Mouse (Mus musculus) forebrain, embryonic 10.5 days (tissue): ENCODE data around the gene Ip6k1. TPM values are rescaled to one million over a fixed set of nuclear protein-coding genes. Genes with fewer than 3 reads are reported as not detected.

ENCODE experiments used
- DNase-seq: peaks from one replicate; pipeline ENCODE4 v3.0.0-alpha.2; 2017; ENCODE audit warnings: low spot score; ENCODE audit errors: extremely low spot score
- H3K27ac ChIP-seq: fragments of 300-500 bp; sonication (generic); 2 replicates; pipeline ENCODE4 v1.5.1; 2016; ENCODE audit warnings: mild to moderate bottlenecking
- H3K27me3 ChIP-seq: fragments of 300-500 bp; sonication (generic); 2 replicates; pipeline ENCODE4 v1.6.1; 2016; ENCODE audit warnings: mild to moderate bottlenecking; ENCODE audit not compliant: poor library complexity, severe bottlenecking
- H3K36me3 ChIP-seq: fragments of 300-500 bp; sonication (generic); replicated peaks from 2 replicates; pipeline ENCODE4 v1.6.1; 2016; ENCODE audit warnings: mild to moderate bottlenecking, moderate library complexity
- H3K4me1 ChIP-seq: fragments of 300-500 bp; sonication (generic); 2 replicates; pipeline ENCODE4 v1.6.1; 2016
- H3K4me3 ChIP-seq: fragments of 300-500 bp; sonication (generic); 2 replicates; pipeline ENCODE4 v1.5.1; 2016; ENCODE audit warnings: mild to moderate bottlenecking, moderate library complexity
- H3K9me3 ChIP-seq: fragments of 300-500 bp; sonication (generic); 2 replicates; pipeline ENCODE4 v1.6.1; 2016; ENCODE audit warnings: mild to moderate bottlenecking, moderate library complexity
- WGBS: fragments of 180-500 bp; shearing (Covaris S2); methylation state at CpG from one replicate; pipeline ENCODE4 v1.1.7; 2016; 5-methylcytosine and 5-hydroxymethylcytosine counted together
- polyA plus RNA-seq: library from polyadenylated mRNA; unstranded; fragments of >200 nt; fragmentation: Nextera tagmentation; extraction: Ambion mirVana; gene quantifications from 2 replicates; pipeline ENCODE4 v1.2.1, GENCODE M21; 2016

Gene Ip6k1
- polyA plus RNA-seq, 1 experiment from 2014 or later: 50.8 TPM

DNA sequence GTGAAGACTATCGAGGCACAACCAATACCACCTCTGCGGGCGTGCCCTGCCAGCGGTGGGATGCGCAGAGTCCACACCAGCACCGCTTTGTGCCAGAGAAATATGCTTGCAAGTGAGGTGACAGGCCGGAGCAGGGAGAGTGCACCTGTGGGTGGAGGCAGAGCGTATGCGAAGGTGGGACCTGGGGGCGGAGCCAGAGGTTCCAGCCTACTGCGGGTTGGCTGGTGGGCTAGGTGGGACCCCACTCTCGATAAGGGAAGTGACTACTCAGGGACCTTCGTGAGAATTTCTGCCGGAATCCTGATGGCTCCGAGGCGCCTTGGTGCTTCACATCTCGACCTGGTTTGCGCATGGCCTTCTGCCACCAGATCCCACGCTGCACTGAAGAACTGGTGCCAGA lies 80.2 kb downstream of the Ip6k1 start:
- 8% methylated on average over 19 of the region's 19 CpGs for WGBS
- no peak for DNase-seq
- Histone ChIP-seq H3K27me3 (peaks cover 47% of the 10 kb centered on the region), H3K4me1 (peaks cover 47% of the 10 kb centered on the region), H3K9me3 (no peaks in the 10 kb centered on the region), H3K27ac (peak overlapping the region; percentile 25; the same call in 1 of the 2 replicates), H3K4me3 (peak overlapping the region; percentile 32), H3K36me3 (peaks cover 38% of the 10 kb centered on the region)

DNA sequence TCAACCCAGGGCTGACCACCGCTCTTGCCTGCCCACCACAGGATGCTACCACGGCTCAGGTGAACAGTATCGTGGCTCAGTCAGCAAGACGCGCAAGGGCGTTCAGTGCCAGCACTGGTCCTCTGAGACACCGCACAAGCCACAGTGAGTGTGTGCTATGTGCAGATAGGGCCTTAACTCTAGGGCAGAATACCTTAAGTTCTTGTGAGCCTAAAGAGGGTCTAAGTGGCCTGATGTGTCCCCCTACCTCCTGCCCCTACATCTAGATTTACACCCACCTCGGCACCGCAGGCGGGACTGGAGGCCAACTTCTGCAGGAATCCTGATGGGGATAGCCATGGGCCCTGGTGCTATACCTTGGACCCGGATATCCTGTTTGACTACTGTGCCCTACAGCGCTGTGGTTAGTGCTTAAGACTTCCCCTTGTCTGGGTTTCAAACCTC lies 80.7 kb downstream of the Ip6k1 start, which contains the start of gene Rnf123:
TSS of gene Rnf123 (minus strand) at position 359 of the 444 bp plus-strand sequence.
- no peak for DNase-seq
- WGBS: 32% methylated on average over 12 of the region's 12 CpGs
- H3K27me3 ChIP-seq: peaks cover 47% of the 10 kb centered on the region
- H3K4me1 ChIP-seq: peaks cover 42% of the 10 kb centered on the region
- H3K9me3 ChIP-seq: no peaks in the 10 kb centered on the region
- H3K27ac ChIP-seq: peak within 1 kb of the TSS; percentile 25; the same call in 1 of the 2 replicates
- H3K4me3 ChIP-seq: peak within 1 kb of the TSS; percentile 32
- H3K36me3 ChIP-seq: peaks cover 43% of the 10 kb centered on the region

DNA sequence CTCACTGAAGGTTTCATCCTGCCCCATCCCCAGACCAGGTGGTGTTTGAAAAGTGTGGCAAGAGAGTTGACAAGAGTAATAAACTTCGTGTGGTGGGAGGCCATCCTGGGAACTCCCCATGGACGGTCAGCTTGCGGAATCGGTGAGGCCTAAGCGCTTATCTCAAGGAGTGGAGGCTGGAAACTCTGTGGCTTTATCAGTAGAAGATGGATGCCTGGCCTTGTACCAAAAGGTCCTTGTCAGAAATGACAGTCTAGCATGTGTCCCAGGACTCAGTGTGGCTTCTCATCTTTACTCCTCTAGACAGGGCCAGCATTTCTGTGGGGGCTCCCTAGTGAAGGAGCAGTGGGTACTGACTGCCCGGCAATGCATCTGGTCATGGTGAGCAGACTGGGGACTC lies 81.3 kb downstream of the Ip6k1 start:
- Histone ChIP-seq H3K4me1 (peaks cover 37% of the 10 kb centered on the region), H3K27me3 (peaks cover 47% of the 10 kb centered on the region), H3K4me3 (no peak overlapping the region), H3K36me3 (peaks cover 48% of the 10 kb centered on the region), H3K27ac (no peak overlapping the region), H3K9me3 (no peaks in the 10 kb centered on the region)
- no peak for DNase-seq
- WGBS: 85% methylated on average over 6 of the region's 6 CpGs

DNA sequence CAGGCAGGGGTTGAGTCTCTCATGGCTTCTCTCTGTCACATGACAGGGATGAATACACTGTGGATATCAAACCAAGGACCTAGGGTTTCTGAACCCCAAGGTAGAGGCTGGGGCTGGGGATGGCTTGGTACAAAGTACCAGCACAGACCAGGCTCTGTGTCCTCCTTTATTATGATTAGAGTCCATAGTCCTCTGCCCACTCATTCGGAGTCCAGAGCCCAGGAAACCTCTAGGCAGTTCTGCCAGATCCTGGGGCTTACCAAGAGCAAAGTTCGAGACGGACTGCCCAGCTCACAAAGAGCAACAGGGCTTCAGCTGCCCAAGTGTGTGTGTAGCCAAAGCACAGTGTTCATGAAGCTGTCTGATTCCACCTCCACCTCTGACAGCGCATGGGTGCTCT lies 83.0 kb downstream of the Ip6k1 start:
- peaks cover 65% of the 10 kb centered on the region for H3K36me3 ChIP-seq
- H3K4me3 ChIP-seq: no peak overlapping the region
- 92% methylated on average over 4 of the region's 4 CpGs for WGBS

DNA sequence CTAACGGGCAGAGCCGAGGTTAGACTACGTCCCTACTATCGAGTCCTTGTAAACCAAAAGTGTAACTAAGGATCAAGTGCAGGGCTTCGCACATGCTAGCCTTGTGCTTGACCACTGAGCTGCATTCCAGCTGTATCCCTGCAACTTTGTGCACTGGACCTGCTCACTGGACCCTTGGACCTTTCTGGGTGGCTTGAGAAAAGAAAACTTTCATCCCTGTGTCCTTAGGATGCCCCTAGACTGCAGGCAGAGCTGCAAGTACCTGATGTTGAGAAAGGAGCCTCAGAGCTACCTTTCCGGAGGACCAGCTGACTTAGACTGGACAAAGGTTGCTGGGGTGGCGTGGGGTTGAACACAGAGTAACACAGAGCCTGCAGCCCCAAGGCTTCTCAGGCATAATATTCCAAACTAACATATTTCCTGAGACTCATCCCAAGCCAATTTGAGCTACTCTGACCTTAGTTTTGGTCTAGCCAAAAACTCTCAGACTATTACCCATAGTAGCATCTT lies 88.4 kb downstream of the Ip6k1 start:
- no peak overlapping the region for H3K4me3 ChIP-seq
- WGBS: 95% methylated on average over 7 of the region's 7 CpGs
- no peak for DNase-seq
- H3K27ac ChIP-seq: no peak overlapping the region
- H3K4me1 ChIP-seq: peaks cover 29% of the 10 kb centered on the region
- H3K27me3 ChIP-seq: no peaks in the 10 kb centered on the region
- H3K36me3 ChIP-seq: peaks cover 74% of the 10 kb centered on the region
- no peaks in the 10 kb centered on the region for H3K9me3 ChIP-seq

More for the DNA sequence above, 83.0 kb downstream of the Ip6k1 start:
- Histone ChIP-seq H3K27ac (no peak overlapping the region), H3K9me3 (no peaks in the 10 kb centered on the region), H3K4me1 (peaks cover 24% of the 10 kb centered on the region), H3K27me3 (peaks cover 44% of the 10 kb centered on the region)
- DNase-seq: no peak

DNA sequence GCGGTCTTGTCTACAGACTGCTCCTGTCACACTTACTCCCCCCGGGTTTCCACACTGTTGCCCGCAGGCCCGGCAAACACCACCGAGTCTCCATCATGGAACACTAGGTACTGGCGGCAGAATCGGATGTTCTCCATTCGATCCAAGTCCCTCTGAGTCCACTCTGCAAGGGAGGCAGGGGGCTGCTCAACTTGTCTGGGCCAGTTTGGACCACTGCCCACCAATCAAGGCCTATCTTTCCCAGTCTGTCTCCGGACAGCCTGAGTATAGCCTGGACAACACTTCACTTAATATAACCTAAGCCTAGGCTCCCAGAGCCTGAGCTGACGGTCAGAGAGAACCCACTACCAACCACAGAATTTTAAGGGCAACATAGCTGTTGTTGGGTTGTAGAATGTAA lies 91.3 kb downstream of the Ip6k1 start:
- H3K27ac ChIP-seq: peak overlapping the region; percentile 88
- peaks cover 38% of the 10 kb centered on the region for H3K4me1 ChIP-seq
- H3K9me3 ChIP-seq: no peaks in the 10 kb centered on the region
- peaks cover 44% of the 10 kb centered on the region for H3K36me3 ChIP-seq
- no peaks in the 10 kb centered on the region for H3K27me3 ChIP-seq
- 80% methylated on average over 10 of the region's 10 CpGs for WGBS
- peak overlapping the region; percentile 79 for H3K4me3 ChIP-seq
- DNase-seq: no peak

DNA sequence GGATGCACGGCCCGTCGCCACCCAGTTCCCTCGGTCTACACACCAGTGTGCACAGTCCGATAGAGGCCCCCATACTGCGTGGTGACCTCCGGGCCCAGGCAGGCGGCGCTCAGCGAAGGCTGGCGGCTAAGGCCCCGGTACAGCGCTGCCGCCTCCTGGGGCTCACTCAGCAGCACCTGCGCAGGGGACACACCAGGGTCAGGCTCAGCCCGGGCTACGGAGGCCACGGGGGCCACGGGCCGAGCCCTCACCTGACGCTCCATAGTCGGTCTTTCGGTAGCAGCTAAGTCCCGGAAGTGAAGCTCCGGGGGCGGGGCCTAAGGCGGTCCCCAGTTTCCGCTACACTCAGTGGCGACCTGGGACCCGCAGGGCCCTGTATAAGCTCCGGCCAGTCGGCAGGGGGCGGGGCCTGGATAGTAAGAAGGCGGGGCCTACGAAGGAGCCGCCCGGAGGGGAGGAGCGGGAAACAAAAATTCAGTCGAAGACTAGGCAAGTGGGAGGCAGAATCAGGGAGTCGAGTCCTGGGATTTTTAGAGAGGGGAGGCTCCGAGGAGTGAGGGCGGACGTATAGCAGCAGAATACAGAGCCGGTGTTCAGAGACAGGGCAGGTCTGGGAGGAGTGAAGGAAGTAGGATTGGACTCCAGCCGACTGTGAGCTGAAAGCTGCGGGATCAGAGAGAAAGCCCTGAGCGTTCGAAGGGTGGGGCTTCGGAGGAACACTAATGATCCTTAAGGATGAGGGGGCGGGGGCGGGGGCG lies 92.1 kb downstream of the Ip6k1 start, which contains the start of gene Apeh:
TSS of gene Apeh (minus strand) at position 423 of the 758 bp plus-strand sequence.
- Histone ChIP-seq H3K27ac (peak within 1 kb of the TSS; percentile 88), H3K36me3 (peaks cover 37% of the 10 kb centered on the region), H3K27me3 (no peaks in the 10 kb centered on the region), H3K4me1 (peaks cover 46% of the 10 kb centered on the region), H3K9me3 (no peaks in the 10 kb centered on the region), H3K4me3 (peak within 1 kb of the TSS; percentile 79)
- DNase-seq: peak; percentile 97
- under 1% methylated on average over 52 of the region's 52 CpGs for WGBS

DNA sequence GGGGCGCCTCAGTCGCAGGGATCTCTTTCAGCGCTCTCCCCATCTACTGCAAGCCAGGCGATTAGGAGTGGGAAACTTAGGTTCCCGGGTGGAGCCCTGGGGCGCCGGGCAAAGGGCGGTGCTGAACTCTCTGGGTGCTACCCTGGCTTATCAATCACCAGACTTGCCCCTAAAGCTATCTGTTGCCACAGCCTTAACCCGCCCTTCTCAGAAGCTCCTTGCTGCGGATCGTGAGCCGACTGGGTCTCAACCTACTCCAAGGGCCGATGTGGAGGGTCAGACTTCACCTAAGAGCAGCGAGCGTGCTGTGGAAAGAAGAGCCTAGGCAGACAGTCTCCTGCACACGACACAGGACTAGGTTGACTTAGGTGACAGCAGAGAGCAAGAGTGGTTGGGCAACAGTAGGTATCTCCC lies 92.7 kb downstream of the Ip6k1 start:
- H3K36me3 ChIP-seq: peaks cover 30% of the 10 kb centered on the region
- H3K27ac ChIP-seq: peak overlapping the region; percentile 88
- H3K4me1 ChIP-seq: peaks cover 47% of the 10 kb centered on the region
- peak; percentile 65 for DNase-seq
- no peaks in the 10 kb centered on the region for H3K27me3 ChIP-seq
- peak overlapping the region; percentile 79 for H3K4me3 ChIP-seq
- WGBS: under 1% methylated on average over 16 of the region's 16 CpGs
- no peaks in the 10 kb centered on the region for H3K9me3 ChIP-seq

DNA sequence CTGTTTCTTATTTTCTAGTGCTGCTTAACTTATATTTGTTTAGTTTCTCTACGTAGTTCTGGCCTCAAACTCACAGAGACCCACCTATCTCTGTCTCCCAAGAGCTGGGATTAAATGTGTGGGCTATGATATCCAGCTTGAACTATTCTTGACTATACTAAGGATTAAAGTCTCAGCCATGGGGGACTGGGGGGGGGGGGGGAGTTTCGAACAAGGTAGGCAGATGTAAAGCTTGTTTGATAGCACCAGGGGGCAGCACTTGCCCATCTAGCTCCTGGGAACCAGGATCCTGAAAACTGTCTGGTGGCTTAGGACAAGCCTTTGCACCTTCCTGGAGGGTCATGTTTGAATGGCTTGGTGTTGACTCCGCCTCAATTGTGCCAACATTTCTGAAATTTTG lies 93.2 kb downstream of the Ip6k1 start:
- peaks cover 25% of the 10 kb centered on the region for H3K36me3 ChIP-seq
- 15% methylated on average over 3 of the region's 3 CpGs for WGBS
- H3K9me3 ChIP-seq: no peaks in the 10 kb centered on the region
- peak overlapping the region; percentile 88; the same call in 1 of the 2 replicates for H3K27ac ChIP-seq
- peaks cover 47% of the 10 kb centered on the region for H3K4me1 ChIP-seq
- DNase-seq: peak; percentile 68
- H3K27me3 ChIP-seq: no peaks in the 10 kb centered on the region
- H3K4me3 ChIP-seq: peak overlapping the region; percentile 79

DNA sequence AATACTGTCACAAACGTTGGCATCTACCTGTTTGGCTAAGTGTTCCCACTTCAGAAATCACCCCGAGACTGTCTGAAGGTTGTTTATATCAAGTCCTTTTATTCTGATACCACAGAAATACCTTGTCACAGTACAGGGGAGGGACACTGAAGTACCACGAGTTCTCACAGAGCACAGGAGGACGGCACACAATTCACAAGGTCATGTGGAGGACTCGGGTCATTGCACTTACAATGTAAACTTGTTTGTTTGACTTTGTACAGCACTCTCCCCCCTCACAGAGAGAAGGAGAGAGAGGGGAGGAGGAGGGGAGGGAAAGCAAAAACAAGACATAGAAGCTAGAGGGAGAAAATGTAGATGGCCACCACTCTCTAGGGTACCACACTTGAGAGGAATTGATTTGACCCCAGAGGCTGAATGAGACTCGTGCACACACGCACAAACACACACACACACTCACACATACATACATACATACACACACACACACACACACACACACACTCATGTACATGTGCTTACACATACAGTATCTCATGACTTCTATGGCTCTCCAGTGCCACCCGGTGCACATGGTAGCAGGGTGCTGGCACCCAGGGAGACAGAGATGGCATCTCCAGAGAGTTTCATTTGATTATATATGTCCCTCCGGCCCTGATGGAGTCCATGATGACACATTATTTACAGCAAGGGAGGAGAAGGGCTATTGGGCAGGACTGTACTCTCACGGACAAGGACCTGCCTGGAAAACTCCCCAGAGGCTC lies 93.8 kb downstream of the Ip6k1 start:
- no peaks in the 10 kb centered on the region for H3K27me3 ChIP-seq
- H3K36me3 ChIP-seq: peaks cover 19% of the 10 kb centered on the region
- WGBS: 66% methylated on average over 10 of the region's 10 CpGs
- peak overlapping the region; percentile 59; the same call in 1 of the 2 replicates for H3K27ac ChIP-seq
- H3K4me1 ChIP-seq: peaks cover 47% of the 10 kb centered on the region
- peak overlapping the region; percentile 79 for H3K4me3 ChIP-seq
- H3K9me3 ChIP-seq: no peaks in the 10 kb centered on the region
- DNase-seq: no peak
